Mouse (Mus musculus) CH12.LX (cell line): ENCODE data around the gene Cplx2. TPM values are rescaled to one million over a fixed set of nuclear protein-coding genes. Genes with fewer than 3 reads are reported as not detected.

Experiments
- DNase-seq: peaks from one replicate; pipeline ENCODE4 v3.0.0-alpha.2; 2013; ENCODE audit errors: extremely low read depth
- H3K27ac ChIP-seq: 2 replicates; pipeline ENCODE4 v1.5.1; 2012; ENCODE audit warnings: low read depth, mild to moderate bottlenecking, control low read depth, moderate library complexity; ENCODE audit not compliant: insufficient read depth
- H3K27me3 ChIP-seq: replicated peaks from 2 replicates; pipeline ENCODE3; 2012; ENCODE audit warnings: inconsistent platforms
- H3K36me3 ChIP-seq, 2 experiments: replicated peaks in 1 of 2; 2 replicates each; pipeline versions ENCODE3 to v1.6.1; 2012; ENCODE audit warnings: inconsistent platforms in 1 of 2, low read length in 1 of 2, mild to moderate bottlenecking in 1 of 2, mixed read lengths in 1 of 2, moderate library complexity in 1 of 2; ENCODE audit not compliant: control insufficient read depth in 1 of 2, insufficient read depth in 1 of 2
- H3K4me1 ChIP-seq, 2 experiments: 2 replicates each; pipeline ENCODE4 v1.6.1; 2012; ENCODE audit warnings: inconsistent platforms in 1 of 2, moderate library complexity in 1 of 2; ENCODE audit not compliant: insufficient read depth in 2 of 2, control insufficient read depth in 1 of 2
- H3K4me2 ChIP-seq: 2 replicates; pipeline ENCODE4 v1.6.1; 2012; ENCODE audit warnings: low read depth, mild to moderate bottlenecking, control low read depth; ENCODE audit not compliant: poor library complexity, insufficient read depth, severe bottlenecking
- H3K4me3 ChIP-seq, 3 experiments: fragments of 150-350 bp in 1 of 3; sonication (generic) in 1 of 3; replicated peaks in 1 of 3; 2 replicates each; pipeline versions ENCODE3 to v1.5.1; 2011 to 2012; ENCODE audit warnings: low read depth in 2 of 3, low read length in 2 of 3, mild to moderate bottlenecking in 2 of 3, moderate library complexity in 2 of 3, control low read depth in 1 of 3, improper control_type of control experiment in 1 of 3, inconsistent platforms in 1 of 3, mixed read lengths in 1 of 3; ENCODE audit not compliant: poor library complexity in 1 of 3
- H3K79me2 ChIP-seq: replicated peaks from 2 replicates; pipeline ENCODE4 v1.6.1; 2012; ENCODE audit warnings: mild to moderate bottlenecking, moderate library complexity; ENCODE audit not compliant: control insufficient read depth, poor library complexity, insufficient read depth, severe bottlenecking; ENCODE audit errors: extremely low read depth
- H3K9ac ChIP-seq: 2 replicates; pipeline ENCODE4 v1.6.1; 2012; ENCODE audit warnings: low read depth, mild to moderate bottlenecking, control low read depth, moderate library complexity; ENCODE audit not compliant: insufficient read depth
- H3K9me3 ChIP-seq: replicated peaks from 2 replicates; pipeline ENCODE3; 2012; ENCODE audit warnings: low read length, inconsistent platforms, mixed read lengths
- ELF1 ChIP-seq: IDR thresholded peaks from 2 replicates; pipeline ENCODE4 v1.6.1; 2014; ENCODE audit warnings: low read depth, mild to moderate bottlenecking, inconsistent platforms, low read length, improper control_type of control experiment
- EP300 ChIP-seq: IDR thresholded peaks from 2 replicates; pipeline ENCODE4 v1.6.1; 2011; ENCODE audit warnings: low read length, improper control_type of control experiment
- ETS1 ChIP-seq: conservative IDR thresholded peaks from 2 replicates; pipeline ENCODE4 v1.6.1; 2012; ENCODE audit warnings: low read depth, mild to moderate bottlenecking, inconsistent platforms, low read length, improper control_type of control experiment, moderate library complexity
- JUND ChIP-seq: conservative IDR thresholded peaks from 2 replicates; pipeline ENCODE4 v1.6.1; 2011; ENCODE audit warnings: low read depth, low read length, improper control_type of control experiment
- KAT2A ChIP-seq: IDR thresholded peaks from 2 replicates; pipeline ENCODE4 v1.6.1; 2012; ENCODE audit warnings: low read length, improper control_type of control experiment, inconsistent platforms; ENCODE audit not compliant: insufficient replicate concordance
- MAX ChIP-seq: IDR thresholded peaks from 2 replicates; pipeline ENCODE4 v1.6.1; 2011; ENCODE audit warnings: low read length, improper control_type of control experiment
- MEF2A ChIP-seq: IDR thresholded peaks from 2 replicates; pipeline ENCODE4 v1.6.1; 2014; ENCODE audit warnings: low read depth, mild to moderate bottlenecking, inconsistent platforms, low read length, improper control_type of control experiment, borderline replicate concordance
- POLR2AphosphoS2 ChIP-seq: IDR thresholded peaks from 2 replicates; pipeline ENCODE4 v1.6.1; 2011; ENCODE audit warnings: low read depth, low read length, improper control_type of control experiment
- RAD21 ChIP-seq: IDR thresholded peaks from 2 replicates; pipeline ENCODE4 v1.6.1; 2011; ENCODE audit warnings: low read depth, mild to moderate bottlenecking, low read length, improper control_type of control experiment, moderate library complexity
- SMC3 ChIP-seq: IDR thresholded peaks from 2 replicates; pipeline ENCODE4 v1.6.1; 2011; ENCODE audit warnings: low read depth, low read length, improper control_type of control experiment
- TBP ChIP-seq: conservative IDR thresholded peaks from 2 replicates; pipeline ENCODE4 v1.6.1; 2011; ENCODE audit warnings: low read depth, low read length, improper control_type of control experiment
- TCF12 ChIP-seq: IDR thresholded peaks from 2 replicates; pipeline ENCODE4 v1.6.1; 2014; ENCODE audit warnings: low read depth, mild to moderate bottlenecking, inconsistent platforms, low read length, improper control_type of control experiment
- dilution Hi-C: fragments of 300-500 bp; cut with MboI; formaldehyde crosslinking; loops from 2 replicates; pipeline ENCODE4 v1.14.3; 2020; ENCODE audit warnings: low sequenced_read_pairs; ENCODE audit not compliant: extremely low pct_unique_long_range_greater_than_20kb, extremely low pct_ligation_motif_present
- in situ Hi-C: fragments of 300-500 bp; cut with MboI; formaldehyde crosslinking; loops from 3 replicates; pipeline ENCODE4 v1.14.3; 2019; ENCODE audit warnings: low sequenced_read_pairs, low pct_ligation_motif_present, low pct_unique_long_range_greater_than_20kb, mixed read lengths
- polyA plus RNA-seq: library from polyadenylated mRNA; unstranded; fragments of >175 nt; gene quantifications from 2 replicates; pipeline ENCODE4 v1.2.1, GENCODE M21; 2012; ENCODE audit warnings: low read depth; ENCODE audit not compliant: insufficient read length
- total RNA-seq, 2 experiments: library from RNA; depleted of rRNA; stranded (reverse); fragments of 300-350 nt in 1 of 2; fragments of >200 nt in 1 of 2; gene quantifications; 2 replicates each; pipeline ENCODE4 v1.2.3; 2012 to 2014

Gene Cplx2
- total and polyA plus RNA-seq, 3 experiments = 0.05 to 0.21 (median 0.19) TPM

GRCm38 (mm10) chr13:54328954-54329490 is 42.1 kb upstream of the Cplx2 start:
- Histone ChIP-seq H3K27ac (no peak overlapping the region), H3K27me3 (peaks cover 78% of the 10 kb centered on the region), H3K4me3 (no peak overlapping the region), H3K79me2 (no peaks in the 10 kb centered on the region), H3K36me3 (no peaks in the 10 kb centered on the region), H3K9me3 (no peaks in the 10 kb centered on the region), H3K9ac (no peak overlapping the region), H3K4me1 (peaks cover 0 to under 1% of the 10 kb centered on the region in 2 experiments; a peak in 2 of 4 replicates), H3K4me2 (no peak overlapping the region)
- TF ChIP-seq SMC3 (no peak), MAX (no peak), EP300 (no peak), POLR2AphosphoS2 (no peak), TBP (no peak)
- DNase-seq = no peak
- in situ Hi-C loops = no loop called here
- dilution Hi-C loops = no loop called here

GRCm38 (mm10) chr13:54331825-54332675 is 39.1 kb upstream of the Cplx2 start:
- no peaks in the 10 kb centered on the region for H3K9me3 ChIP-seq
- H3K4me3 ChIP-seq = no peak overlapping the region
- H3K4me1 ChIP-seq = no peaks in the 10 kb centered on the region
- H3K27ac ChIP-seq = no peak overlapping the region
- no peak overlapping the region for H3K4me2 ChIP-seq
- H3K27me3 ChIP-seq = peaks cover 70% of the 10 kb centered on the region
- dilution Hi-C loops = no loop called here
- H3K9ac ChIP-seq = no peak overlapping the region
- DNase-seq = no peak
- no peak for TF ChIP-seq RAD21
- TF ChIP-seq KAT2A = no peak
- TF ChIP-seq TCF12 = no peak
- TF ChIP-seq EP300 = no peak
- TF ChIP-seq ETS1 = no peak
- TF ChIP-seq MEF2A = no peak
- TF ChIP-seq ELF1 = no peak
- no peak for TF ChIP-seq SMC3
- TF ChIP-seq JUND = no peak
- no peaks in the 10 kb centered on the region for H3K79me2 ChIP-seq
- no peaks in the 10 kb centered on the region for H3K36me3 ChIP-seq
- in situ Hi-C loops = no loop called here
